Mouse (Mus musculus): Measurements from ENCODE around the gene Mixl1. TPM values are rescaled to one million over a fixed set of nuclear protein-coding genes. Genes with fewer than 3 reads are reported as not detected.
A peak's percentile ranks its signal among the peaks of the same experiment; 100 is the strongest.

Gene Mixl1
- polyA plus RNA-seq, 1 experiment from 2014 or later = 0.33 TPM

DNA sequence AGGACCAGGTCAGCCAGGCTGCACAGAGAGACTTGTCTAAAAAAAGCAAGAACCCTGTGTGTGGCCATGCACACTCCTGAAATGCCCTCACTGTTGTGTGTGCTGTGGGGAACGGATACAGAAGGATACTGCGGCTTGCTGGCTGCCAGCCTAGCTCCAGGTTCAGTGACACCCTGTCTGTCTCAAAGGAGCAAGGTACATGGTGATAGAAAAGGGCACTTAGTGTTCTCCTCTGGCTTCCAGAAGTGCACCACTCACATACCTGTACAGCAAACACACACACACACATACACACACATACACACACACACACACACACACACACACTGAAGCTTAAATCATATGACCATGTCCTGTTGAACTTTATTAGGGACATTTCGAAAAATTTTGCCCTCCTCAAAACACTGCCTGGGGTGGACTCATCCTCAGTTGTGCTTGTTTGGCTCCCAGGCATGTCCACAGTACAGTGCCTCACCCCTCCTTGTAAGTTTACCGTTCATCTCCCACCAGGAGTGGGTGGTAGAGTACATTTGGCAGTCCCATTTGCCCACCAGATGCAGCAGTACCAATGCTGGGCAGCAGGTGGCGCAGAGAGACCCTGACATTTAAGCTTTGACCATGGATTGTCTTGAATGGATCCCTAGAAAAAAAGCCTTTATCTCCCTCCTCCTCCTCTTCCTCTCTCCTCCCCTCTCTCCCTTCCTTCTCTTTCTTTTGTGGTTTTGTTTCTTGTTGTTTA lies 23.3 kb upstream of the Mixl1 start:
- H3K4me1 ChIP-seq (ENCODE audit: insufficient read depth) = no peaks in the 10 kb centered on the region
- H3K9me3 ChIP-seq (ENCODE audit: low read depth, low read length) = no peaks in the 10 kb centered on the region
- DNase-seq (peak; percentile 90), ATAC-seq (ENCODE audit: insufficient read depth) (peak; percentile 57; the same call in 1 of the 2 replicates)
- H3K4me2 ChIP-seq = no peak overlapping the region
- no peak overlapping the region for H3K27ac ChIP-seq (ENCODE audit: low read depth)
- H3K36me3 ChIP-seq (ENCODE audit: insufficient read depth) = no peaks in the 10 kb centered on the region
- no peaks in the 10 kb centered on the region for H3K27me3 ChIP-seq (ENCODE audit: insufficient read depth, low read length)
- TF ChIP-seq CTCF (IDR thresholded peaks at IDR 0.05; ENCODE audit: low read depth) = peak; percentile 96
- 39% methylated on average over 5 of the region's 5 CpGs for WGBS
- H3K9ac ChIP-seq = no peak overlapping the region
- H3K4me3 ChIP-seq (ENCODE audit: low read depth, low read length) = no peak overlapping the region

DNA sequence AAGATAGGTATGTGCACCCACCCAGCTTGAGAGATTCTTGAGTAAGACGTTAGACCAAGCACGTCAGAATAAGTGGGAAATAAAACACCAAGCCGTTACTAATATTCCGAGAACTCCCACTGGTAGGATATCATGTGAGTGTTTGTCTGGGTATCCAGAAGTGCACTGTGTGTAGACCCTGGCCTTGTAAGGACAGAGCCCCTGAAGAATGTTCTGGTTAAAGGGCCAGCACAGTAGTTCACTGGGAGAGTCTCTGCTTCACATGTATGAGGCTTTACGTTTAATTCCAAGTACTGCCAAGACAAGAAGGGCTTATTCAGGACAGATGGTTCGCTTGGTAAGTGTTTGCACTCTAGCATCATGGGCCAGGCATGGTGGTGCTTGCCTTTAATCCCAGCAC lies 22.6 kb upstream of the Mixl1 start:
- no peak overlapping the region for H3K27ac ChIP-seq (ENCODE audit: low read depth)
- no peaks in the 10 kb centered on the region for H3K36me3 ChIP-seq (ENCODE audit: insufficient read depth)
- no peak for TF ChIP-seq CTCF (IDR thresholded peaks at IDR 0.05; ENCODE audit: low read depth)
- no peak overlapping the region for H3K4me3 ChIP-seq (ENCODE audit: low read depth, low read length)
- no peaks in the 10 kb centered on the region for H3K9me3 ChIP-seq (ENCODE audit: low read depth, low read length)
- H3K27me3 ChIP-seq (ENCODE audit: insufficient read depth, low read length) = no peaks in the 10 kb centered on the region
- H3K4me2 ChIP-seq = no peak overlapping the region
- DNase-seq (no peak), ATAC-seq (ENCODE audit: insufficient read depth) (no peak)
- H3K9ac ChIP-seq = no peak overlapping the region
- H3K4me1 ChIP-seq (ENCODE audit: insufficient read depth) = no peaks in the 10 kb centered on the region
- WGBS = 71% methylated on average over 6 of the region's 6 CpGs

DNA sequence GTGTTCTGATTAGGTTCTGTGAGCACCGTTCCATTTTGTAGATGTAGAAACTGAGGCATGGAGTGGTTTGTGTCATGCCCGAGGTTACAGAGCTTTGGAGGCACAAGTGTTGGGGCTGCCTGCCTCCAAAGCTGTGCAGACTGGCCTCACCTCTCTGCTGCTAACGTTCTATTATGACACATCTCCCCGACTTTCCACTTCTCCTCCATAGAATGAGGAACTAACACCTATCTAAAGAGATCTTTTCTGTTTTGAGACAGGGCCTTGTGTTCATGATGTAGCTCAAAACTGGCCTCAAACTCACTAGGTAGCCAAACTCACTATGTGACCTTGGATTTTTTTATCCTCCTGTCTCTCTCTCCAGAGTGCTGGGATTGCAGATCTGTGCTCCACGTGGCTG lies 21.9 kb upstream of the Mixl1 start:
- 75% methylated on average over 5 of the region's 5 CpGs for WGBS
- H3K9ac ChIP-seq = no peak overlapping the region
- no peak for TF ChIP-seq CTCF (IDR thresholded peaks at IDR 0.05; ENCODE audit: low read depth)

DNA sequence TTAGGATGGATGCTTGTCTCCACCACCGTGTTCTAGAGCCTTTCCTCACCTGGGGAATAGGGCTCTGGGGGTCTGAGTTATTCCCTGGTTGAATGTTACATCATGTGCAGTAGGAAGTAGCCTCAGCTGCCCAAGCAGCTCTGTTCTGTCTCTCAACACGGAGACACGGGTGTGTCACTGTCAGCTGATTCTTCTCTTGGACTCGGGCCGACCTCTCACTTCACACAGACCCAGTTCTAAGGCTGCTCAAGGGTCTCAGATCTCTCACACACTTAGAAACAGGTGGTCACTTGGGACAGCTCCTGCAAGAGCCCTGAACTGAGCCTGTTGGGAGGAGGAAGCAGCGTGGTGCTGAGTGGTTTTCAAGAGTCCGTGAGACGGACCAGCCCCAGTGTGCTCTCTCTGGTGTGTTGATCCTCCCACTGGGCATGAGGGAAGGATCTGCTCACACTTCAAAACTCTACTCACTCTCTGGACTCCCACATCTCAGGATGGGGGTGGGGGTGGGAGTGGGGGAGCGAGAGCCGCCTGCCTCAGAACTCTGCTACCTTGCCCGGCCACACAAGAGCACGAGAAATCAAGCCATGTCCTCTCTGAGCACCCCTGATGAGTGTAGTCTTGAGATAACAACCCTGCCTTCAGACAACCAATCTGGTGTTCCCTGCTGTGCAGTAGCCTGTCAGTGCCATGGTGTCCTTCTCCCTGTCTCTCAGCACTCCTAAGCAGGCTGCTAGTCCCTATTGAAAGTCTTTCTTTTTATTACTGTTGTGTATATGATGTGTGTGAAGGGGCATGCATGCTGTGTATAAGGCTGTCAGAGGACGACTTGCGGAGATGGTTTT lies 12.3 kb upstream of the Mixl1 start:
- H3K4me1 ChIP-seq (ENCODE audit: insufficient read depth) = 0 out of 2 replicates have a peak, but pooled peaks cover 5% of the 10 kb centered on the region
- ATAC-seq (ENCODE audit: insufficient read depth) = peak; percentile 84
- WGBS = 23% methylated on average over 14 of the region's 14 CpGs

More for the DNA sequence above, 21.9 kb upstream of the Mixl1 start:
- Histone ChIP-seq H3K27ac (ENCODE audit: low read depth) (no peak overlapping the region), H3K9me3 (ENCODE audit: low read depth, low read length) (no peaks in the 10 kb centered on the region), H3K4me2 (no peak overlapping the region), H3K36me3 (ENCODE audit: insufficient read depth) (no peaks in the 10 kb centered on the region), H3K4me1 (ENCODE audit: insufficient read depth) (no peaks in the 10 kb centered on the region), H3K4me3 (ENCODE audit: low read depth, low read length) (no peak overlapping the region), H3K27me3 (ENCODE audit: insufficient read depth, low read length) (no peaks in the 10 kb centered on the region)
- DNase-seq = no peak
- no peak for ATAC-seq (ENCODE audit: insufficient read depth)

DNA sequence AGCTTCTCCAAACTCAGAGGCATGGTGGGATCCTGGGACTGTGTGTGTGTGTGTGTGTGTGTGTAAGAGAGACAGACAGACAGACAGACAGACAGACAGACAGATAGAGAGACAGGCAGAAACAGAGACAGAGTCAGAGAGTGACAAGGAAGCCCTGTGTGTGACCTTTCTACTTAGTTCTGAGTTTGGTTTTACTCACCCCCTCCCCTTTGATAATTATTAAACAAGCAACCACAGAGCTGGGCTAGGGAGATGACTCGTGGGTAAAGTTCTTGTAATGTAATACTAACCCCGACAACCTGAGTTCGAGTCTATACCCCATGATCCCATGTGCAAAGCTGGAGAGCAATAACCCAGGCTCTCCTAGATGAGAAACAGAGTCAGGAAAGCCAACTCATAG lies 11.0 kb upstream of the Mixl1 start:
- Histone ChIP-seq H3K9me3 (ENCODE audit: low read depth, low read length) (no peaks in the 10 kb centered on the region), H3K4me2 (no peak overlapping the region), H3K9ac (no peak overlapping the region), H3K27ac (ENCODE audit: low read depth) (no peak overlapping the region), H3K27me3 (ENCODE audit: insufficient read depth, low read length) (no peaks in the 10 kb centered on the region), H3K36me3 (ENCODE audit: insufficient read depth) (no peaks in the 10 kb centered on the region), H3K4me1 (ENCODE audit: insufficient read depth) (0 out of 2 replicates have a peak, but pooled peaks cover 5% of the 10 kb centered on the region), H3K4me3 (ENCODE audit: low read depth, low read length) (no peak overlapping the region)
- ATAC-seq (ENCODE audit: insufficient read depth) (no peak), DNase-seq (no peak)
- whole genome bisulfite sequencing = 62% methylated on average over 3 of the region's 3 CpGs
- no peak for TF ChIP-seq CTCF (IDR thresholded peaks at IDR 0.05; ENCODE audit: low read depth)

More for the DNA sequence above, 12.3 kb upstream of the Mixl1 start:
- DNase-seq = peak; percentile 60
- TF ChIP-seq CTCF (IDR thresholded peaks at IDR 0.05; ENCODE audit: low read depth) = no peak
- Histone ChIP-seq H3K36me3 (ENCODE audit: insufficient read depth) (no peaks in the 10 kb centered on the region), H3K4me2 (0 out of 2 replicates have a peak overlapping the region, but pooled peaks have one; percentile 1), H3K9me3 (ENCODE audit: low read depth, low read length) (no peaks in the 10 kb centered on the region), H3K27ac (ENCODE audit: low read depth) (no peak overlapping the region), H3K27me3 (ENCODE audit: insufficient read depth, low read length) (no peaks in the 10 kb centered on the region), H3K4me3 (ENCODE audit: low read depth, low read length) (no peak overlapping the region), H3K9ac (no peak overlapping the region)

DNA sequence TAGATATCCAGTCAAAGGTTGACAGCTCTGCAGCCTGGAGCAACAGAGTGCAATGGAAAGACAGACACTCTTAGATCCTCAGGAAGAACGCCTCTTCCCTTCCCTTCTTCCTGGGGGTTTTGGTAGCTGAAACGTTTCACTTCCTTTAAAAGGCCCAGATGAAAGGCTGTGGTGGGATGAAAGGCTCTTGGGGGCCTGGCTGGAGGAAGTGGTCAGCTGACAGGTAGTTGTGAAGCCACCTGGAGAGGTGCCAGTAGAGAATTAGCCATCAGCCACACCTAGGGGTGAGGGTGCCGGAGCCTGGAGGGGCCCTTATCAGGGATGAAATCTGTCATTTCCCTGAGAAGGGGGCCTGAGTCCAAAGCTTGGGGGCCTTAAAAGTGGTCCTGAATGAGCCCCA lies 10.5 kb upstream of the Mixl1 start:
- H3K4me3 ChIP-seq (ENCODE audit: low read depth, low read length) = no peak overlapping the region
- H3K27ac ChIP-seq (ENCODE audit: low read depth) = no peak overlapping the region
- no peak for TF ChIP-seq CTCF (IDR thresholded peaks at IDR 0.05; ENCODE audit: low read depth)
- WGBS = 29% methylated on average over 3 of the region's 3 CpGs
- H3K27me3 ChIP-seq (ENCODE audit: insufficient read depth, low read length) = no peaks in the 10 kb centered on the region
- no peak overlapping the region for H3K4me2 ChIP-seq
- H3K9ac ChIP-seq = no peak overlapping the region
- H3K9me3 ChIP-seq (ENCODE audit: low read depth, low read length) = no peaks in the 10 kb centered on the region
- DNase-seq (peak; percentile 4), ATAC-seq (ENCODE audit: insufficient read depth) (no peak)
- H3K4me1 ChIP-seq (ENCODE audit: insufficient read depth) = 0 out of 2 replicates have a peak, but pooled peaks cover 5% of the 10 kb centered on the region
- no peaks in the 10 kb centered on the region for H3K36me3 ChIP-seq (ENCODE audit: insufficient read depth)

DNA sequence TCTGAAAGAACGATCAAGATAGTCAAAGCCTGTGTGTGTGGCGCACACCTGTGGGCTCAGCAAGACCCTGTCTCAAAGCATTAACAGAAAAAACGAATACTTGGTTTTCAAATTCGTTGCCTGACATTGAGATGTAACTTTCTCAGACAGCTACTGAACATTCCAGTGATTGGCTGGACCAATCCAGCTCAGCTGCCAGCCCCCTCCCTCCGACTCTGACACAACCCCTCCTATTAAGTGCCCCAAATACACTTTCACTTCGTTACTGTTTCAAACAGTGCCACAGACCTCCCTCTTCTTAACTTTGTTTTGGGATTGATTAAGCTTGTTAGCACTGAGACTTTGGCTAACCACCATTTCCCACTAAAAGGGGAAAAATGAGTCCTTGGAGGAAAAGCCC lies 6.6 kb upstream of the Mixl1 start:
- H3K36me3 ChIP-seq (ENCODE audit: insufficient read depth) = no peaks in the 10 kb centered on the region
- no peak overlapping the region for H3K9ac ChIP-seq

More for the DNA sequence above, 6.6 kb upstream of the Mixl1 start:
- DNase-seq (peak; percentile 36), ATAC-seq (ENCODE audit: insufficient read depth) (no peak)
- Histone ChIP-seq H3K9me3 (ENCODE audit: low read depth, low read length) (no peaks in the 10 kb centered on the region), H3K27me3 (ENCODE audit: insufficient read depth, low read length) (peaks cover 6% of the 10 kb centered on the region; the same call in 1 of the 2 replicates), H3K27ac (ENCODE audit: low read depth) (no peak overlapping the region), H3K4me1 (ENCODE audit: insufficient read depth) (no peaks in the 10 kb centered on the region), H3K4me2 (peak overlapping the region; percentile 42), H3K4me3 (ENCODE audit: low read depth, low read length) (no peak overlapping the region)
- 30% methylated on average over 6 of the region's 6 CpGs for WGBS
- no peak for TF ChIP-seq CTCF (IDR thresholded peaks at IDR 0.05; ENCODE audit: low read depth)

Data from lung, embryonic 14.5 days (tissue).